Mouse (Mus musculus): Measurements from ENCODE around the gene Cd37. TPM values are rescaled to one million over a fixed set of nuclear protein-coding genes. Genes with fewer than 3 reads are reported as not detected.

The Cd37 gene
- polyA plus RNA-seq, 1 experiment = 423 TPM

GRCm38 (mm10) chr7:45231192-45231591 is 7.7 kb downstream of the Cd37 start:
- Histone ChIP-seq H3K27ac (ENCODE audit: control insufficient read depth, insufficient read depth, low read length) (no peak overlapping the region), H3K4me1 (replicated peaks; ENCODE audit: control insufficient read depth, insufficient read depth, low read length) (0 out of 2 replicates have a peak, but pooled peaks cover 7% of the 10 kb centered on the region), H3K27me3 (ENCODE audit: control insufficient read depth, insufficient read depth, low read length) (no peaks in the 10 kb centered on the region), H3K4me3 (ENCODE audit: control insufficient read depth, insufficient read depth, low read length) (no peak overlapping the region), H3K36me3 (ENCODE audit: control insufficient read depth, insufficient read depth, low read length) (no peaks in the 10 kb centered on the region)
- WGBS = 90% methylated on average over 12 of the region's 12 CpGs
- TF ChIP-seq POLR2A (IDR thresholded peaks at IDR 0.05; ENCODE audit: control insufficient read depth, extremely low read depth, insufficient read depth, low read length, poor library complexity) = no peak
- TF ChIP-seq CTCF (IDR thresholded peaks at IDR 0.05; ENCODE audit: borderline replicate concordance, control insufficient read depth, extremely low read depth, insufficient read depth, low read length, poor library complexity) = no peak
- no peak for DNase-seq

- no peaks in the 10 kb centered on the region for H3K27me3 ChIP-seq (ENCODE audit: control insufficient read depth, insufficient read depth, low read length)
These were observed 9.3 kb downstream of the Cd37 start for GRCm38 (mm10) chr7:45229459-45230203.

GRCm38 (mm10) chr7:45229046-45229445 is 9.9 kb downstream of the Cd37 start:
- Histone ChIP-seq H3K4me3 (ENCODE audit: control insufficient read depth, insufficient read depth, low read length) (no peak overlapping the region), H3K27me3 (ENCODE audit: control insufficient read depth, insufficient read depth, low read length) (no peaks in the 10 kb centered on the region), H3K4me1 (replicated peaks; ENCODE audit: control insufficient read depth, insufficient read depth, low read length) (0 out of 2 replicates have a peak, but pooled peaks cover 7% of the 10 kb centered on the region), H3K27ac (ENCODE audit: control insufficient read depth, insufficient read depth, low read length) (no peak overlapping the region), H3K36me3 (ENCODE audit: control insufficient read depth, insufficient read depth, low read length) (no peaks in the 10 kb centered on the region)
- DNase-seq = no peak
- 95% methylated on average over 8 of the region's 8 CpGs for WGBS
- TF ChIP-seq POLR2A (IDR thresholded peaks at IDR 0.05; ENCODE audit: control insufficient read depth, extremely low read depth, insufficient read depth, low read length, poor library complexity) = no peak
- TF ChIP-seq CTCF (IDR thresholded peaks at IDR 0.05; ENCODE audit: borderline replicate concordance, control insufficient read depth, extremely low read depth, insufficient read depth, low read length, poor library complexity) = no peak

More at GRCm38 (mm10) chr7:45229459-45230203, 9.3 kb downstream of the Cd37 start:
- Histone ChIP-seq H3K27ac (ENCODE audit: control insufficient read depth, insufficient read depth, low read length) (no peak overlapping the region), H3K4me3 (ENCODE audit: control insufficient read depth, insufficient read depth, low read length) (no peak overlapping the region), H3K36me3 (ENCODE audit: control insufficient read depth, insufficient read depth, low read length) (no peaks in the 10 kb centered on the region), H3K4me1 (replicated peaks; ENCODE audit: control insufficient read depth, insufficient read depth, low read length) (0 out of 2 replicates have a peak, but pooled peaks cover 7% of the 10 kb centered on the region)
- TF ChIP-seq POLR2A (IDR thresholded peaks at IDR 0.05; ENCODE audit: control insufficient read depth, extremely low read depth, insufficient read depth, low read length, poor library complexity) (no peak), CTCF (IDR thresholded peaks at IDR 0.05; ENCODE audit: borderline replicate concordance, control insufficient read depth, extremely low read depth, insufficient read depth, low read length, poor library complexity) (no peak)
- WGBS = 80% methylated on average over 7 of the region's 7 CpGs
- DNase-seq = no peak

- 0 out of 2 replicates have a peak, but pooled peaks cover 7% of the 10 kb centered on the region for H3K4me1 ChIP-seq (replicated peaks; ENCODE audit: control insufficient read depth, insufficient read depth, low read length)
- DNase-seq = no peak
- H3K36me3 ChIP-seq (ENCODE audit: control insufficient read depth, insufficient read depth, low read length) = no peaks in the 10 kb centered on the region
- H3K27ac ChIP-seq (ENCODE audit: control insufficient read depth, insufficient read depth, low read length) = no peak overlapping the region
- TF ChIP-seq CTCF (IDR thresholded peaks at IDR 0.05; ENCODE audit: borderline replicate concordance, control insufficient read depth, extremely low read depth, insufficient read depth, low read length, poor library complexity) (no peak), POLR2A (IDR thresholded peaks at IDR 0.05; ENCODE audit: control insufficient read depth, extremely low read depth, insufficient read depth, low read length, poor library complexity) (no peak)
- H3K4me3 ChIP-seq (ENCODE audit: control insufficient read depth, insufficient read depth, low read length) = no peak overlapping the region
- H3K27me3 ChIP-seq (ENCODE audit: control insufficient read depth, insufficient read depth, low read length) = no peaks in the 10 kb centered on the region
- WGBS = 96% methylated on average over 18 of the region's 18 CpGs
These were observed 10.4 kb downstream of the Cd37 start for GRCm38 (mm10) chr7:45228548-45228947.

- no peaks in the 10 kb centered on the region for H3K27me3 ChIP-seq (ENCODE audit: control insufficient read depth, insufficient read depth, low read length)
- DNase-seq = no peak
- TF ChIP-seq CTCF (IDR thresholded peaks at IDR 0.05; ENCODE audit: borderline replicate concordance, control insufficient read depth, extremely low read depth, insufficient read depth, low read length, poor library complexity) (no peak), POLR2A (IDR thresholded peaks at IDR 0.05; ENCODE audit: control insufficient read depth, extremely low read depth, insufficient read depth, low read length, poor library complexity) (no peak)
- H3K4me1 ChIP-seq (replicated peaks; ENCODE audit: control insufficient read depth, insufficient read depth, low read length) = 0 out of 2 replicates have a peak, but pooled peaks cover 7% of the 10 kb centered on the region
- WGBS = 97% methylated on average over 5 of the region's 5 CpGs
- H3K27ac ChIP-seq (ENCODE audit: control insufficient read depth, insufficient read depth, low read length) = no peak overlapping the region
- no peak overlapping the region for H3K4me3 ChIP-seq (ENCODE audit: control insufficient read depth, insufficient read depth, low read length)
- H3K36me3 ChIP-seq (ENCODE audit: control insufficient read depth, insufficient read depth, low read length) = no peaks in the 10 kb centered on the region
These were observed 12.5 kb downstream of the Cd37 start for GRCm38 (mm10) chr7:45226421-45226820.

- Histone ChIP-seq H3K27me3 (ENCODE audit: control insufficient read depth, insufficient read depth, low read length) (no peaks in the 10 kb centered on the region), H3K36me3 (ENCODE audit: control insufficient read depth, insufficient read depth, low read length) (no peaks in the 10 kb centered on the region), H3K4me3 (ENCODE audit: control insufficient read depth, insufficient read depth, low read length) (no peak overlapping the region), H3K27ac (ENCODE audit: control insufficient read depth, insufficient read depth, low read length) (no peak overlapping the region), H3K4me1 (replicated peaks; ENCODE audit: control insufficient read depth, insufficient read depth, low read length) (0 out of 2 replicates have a peak, but pooled peaks cover 7% of the 10 kb centered on the region)
- DNase-seq = no peak
- 98% methylated on average over 7 of the region's 7 CpGs for WGBS
- TF ChIP-seq POLR2A (IDR thresholded peaks at IDR 0.05; ENCODE audit: control insufficient read depth, extremely low read depth, insufficient read depth, low read length, poor library complexity) = no peak
- no peak for TF ChIP-seq CTCF (IDR thresholded peaks at IDR 0.05; ENCODE audit: borderline replicate concordance, control insufficient read depth, extremely low read depth, insufficient read depth, low read length, poor library complexity)
These were observed 14.1 kb downstream of the Cd37 start for GRCm38 (mm10) chr7:45224826-45225225.
